Mouse (Mus musculus) heart, embryonic 10.5 days (tissue): Measurements from ENCODE around the gene C2cd2l. TPM values are rescaled to one million over a fixed set of nuclear protein-coding genes. Genes with fewer than 3 reads are reported as not detected.
"Not testable (repeated sequence)": the region's sequence is repeated elsewhere in the genome, so short reads cannot be mapped to it uniquely, and the experiment has no call there.

ENCODE experiments used
- DNase-seq: peaks from one replicate; pipeline ENCODE4 v3.0.0-alpha.2; 2017; ENCODE audit warnings: low spot score
- H3K27ac ChIP-seq: fragments of 300-500 bp; sonication (generic); 2 replicates; pipeline ENCODE4 v1.5.1; 2016; ENCODE audit warnings: mild to moderate bottlenecking
- H3K27me3 ChIP-seq: fragments of 300-500 bp; sonication (generic); 2 replicates; pipeline ENCODE4 v1.6.1; 2016; ENCODE audit warnings: mild to moderate bottlenecking; ENCODE audit not compliant: poor library complexity, insufficient read depth, severe bottlenecking
- H3K36me3 ChIP-seq: fragments of 300-500 bp; sonication (generic); 2 replicates; pipeline ENCODE4 v1.6.1; 2016; ENCODE audit warnings: mild to moderate bottlenecking, moderate library complexity
- H3K4me1 ChIP-seq: fragments of 300-500 bp; sonication (generic); 2 replicates; pipeline ENCODE4 v1.6.1; 2016; ENCODE audit warnings: mild to moderate bottlenecking
- H3K4me3 ChIP-seq: fragments of 300-500 bp; sonication (generic); 2 replicates; pipeline ENCODE4 v1.5.1; 2016; ENCODE audit warnings: mild to moderate bottlenecking, moderate library complexity
- H3K9me3 ChIP-seq: fragments of 300-500 bp; sonication (generic); 2 replicates; pipeline ENCODE4 v1.6.1; 2016; ENCODE audit warnings: mild to moderate bottlenecking, moderate library complexity
- WGBS: fragments of 180-500 bp; shearing (Covaris S2); methylation state at CpG from one replicate; pipeline ENCODE4 v1.1.7; 2016; 5-methylcytosine and 5-hydroxymethylcytosine counted together
- polyA plus RNA-seq: library from polyadenylated mRNA; unstranded; fragments of >200 nt; fragmentation: Nextera tagmentation; extraction: Ambion mirVana; gene quantifications from 2 replicates; pipeline ENCODE4 v1.2.1, GENCODE M21; 2016

C2cd2l gene
- 6.9 and 9.5 TPM in 2 replicates for polyA plus RNA-seq

DNA sequence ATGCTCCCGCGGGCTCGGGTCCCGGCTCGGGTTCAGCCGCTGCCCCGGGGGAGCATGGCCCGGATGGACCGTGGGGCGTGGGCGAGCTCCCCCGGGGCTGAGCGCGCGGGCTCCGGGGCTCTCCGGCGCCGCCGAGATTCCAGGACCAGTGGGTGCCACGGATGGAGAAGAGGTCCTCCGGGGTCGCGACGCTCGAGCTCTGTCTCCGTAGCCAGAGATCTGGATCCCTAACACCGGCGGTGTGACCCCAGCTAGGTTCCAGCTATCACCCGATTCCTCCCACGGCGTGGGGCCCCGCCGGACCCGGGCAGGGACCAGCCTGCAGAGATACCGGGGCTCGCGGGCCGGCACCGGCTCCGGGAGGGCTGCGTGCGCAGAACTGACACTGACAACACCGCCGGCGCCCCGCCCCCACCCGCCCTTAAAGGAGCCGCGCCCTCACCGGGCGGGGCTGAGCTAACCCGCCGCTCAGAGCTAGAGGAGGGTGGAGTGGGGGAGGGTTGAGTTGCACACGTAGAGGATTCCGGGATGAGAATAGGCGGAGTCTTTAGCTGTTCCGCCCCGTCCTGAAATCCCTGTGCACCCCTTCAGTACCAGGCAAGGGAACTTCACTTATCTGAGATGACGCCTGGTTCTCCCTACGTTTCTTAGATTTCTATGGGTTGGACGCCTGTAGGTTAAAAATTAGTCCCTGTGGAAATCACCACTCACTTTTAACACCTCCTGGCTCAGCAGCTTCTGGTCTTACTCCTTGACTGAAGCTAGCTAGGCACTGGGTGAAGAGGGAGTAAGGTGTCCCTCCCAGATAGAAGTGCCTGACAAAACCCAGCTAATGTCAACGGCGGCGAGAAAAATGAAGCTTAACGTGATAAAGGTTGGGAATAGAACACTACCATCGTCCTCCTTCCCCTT, at the start of gene C2cd2l:
Gene C2cd2l, minus strand, starts transcription at position 399 of the 912 bp plus-strand sequence.
- under 1% methylated on average over 67 of the region's 67 CpGs for WGBS
- H3K27me3 ChIP-seq, result no peaks in the 10 kb centered on the region
- H3K36me3 ChIP-seq, result peaks cover 20% of the 10 kb centered on the region
- H3K4me1 ChIP-seq, result peaks cover 34% of the 10 kb centered on the region
- peak within 1 kb of the TSS; percentile 95 for H3K4me3 ChIP-seq
- H3K27ac ChIP-seq, result peak within 1 kb of the TSS; percentile 86
- no peaks in the 10 kb centered on the region for H3K9me3 ChIP-seq
- DNase-seq, result peak; percentile 98

DNA sequence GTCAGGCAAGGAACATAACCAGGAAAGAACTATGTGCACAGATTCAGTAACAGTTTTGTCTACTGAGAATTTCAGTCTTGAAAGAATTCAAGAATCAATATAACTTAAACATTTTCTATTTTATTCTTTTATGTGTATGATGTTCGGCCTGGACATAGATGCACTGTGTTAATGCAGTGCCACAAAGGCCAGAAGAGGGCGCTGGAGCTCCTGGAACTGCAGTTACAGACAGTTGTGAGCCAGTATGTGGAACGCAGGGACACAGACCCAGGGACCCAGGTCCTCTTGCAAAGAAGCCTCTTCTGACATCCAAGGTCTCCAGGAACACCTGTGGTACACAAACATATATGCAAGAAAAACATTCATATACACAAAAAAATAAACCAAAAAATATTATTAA, 44.4 kb upstream of the C2cd2l start:
- no peak overlapping the region for H3K4me3 ChIP-seq
- H3K27ac ChIP-seq, result no peak overlapping the region
- WGBS, result 66% methylated on average over 3 of the region's 3 CpGs
- peaks cover 3% of the 10 kb centered on the region for H3K36me3 ChIP-seq
- no peaks in the 10 kb centered on the region for H3K27me3 ChIP-seq
- H3K4me1 ChIP-seq, result peaks cover 7% of the 10 kb centered on the region
- DNase-seq, result no peak
- H3K9me3 ChIP-seq, result no peaks in the 10 kb centered on the region

DNA sequence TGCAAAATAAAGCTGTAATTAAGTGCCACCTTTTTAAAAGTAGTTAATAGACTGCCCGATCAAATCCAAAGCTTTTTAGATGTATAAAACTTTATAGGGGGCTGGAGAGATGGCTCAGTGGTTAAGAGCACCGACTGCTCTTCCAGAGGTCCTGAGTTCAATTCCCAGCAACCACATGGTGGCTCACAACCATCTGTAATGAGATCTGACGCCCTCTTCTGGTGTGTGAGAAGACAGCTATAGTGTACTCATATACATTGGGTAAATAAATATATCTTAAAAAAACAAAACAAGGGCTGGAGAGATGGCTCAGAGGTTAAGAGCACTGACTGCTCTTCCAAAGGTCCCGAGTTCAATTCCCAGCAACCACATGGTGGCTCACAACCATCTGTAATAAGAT, 41.8 kb upstream of the C2cd2l start:
- H3K9me3 ChIP-seq, H3K27me3 ChIP-seq, H3K4me1 ChIP-seq, DNase-seq: not testable (repeated sequence)
- 39% methylated on average over 4 of the region's 4 CpGs for WGBS
- Histone ChIP-seq H3K4me3 (peak overlapping the region; percentile 95), H3K27ac (peak overlapping the region; percentile 87), H3K36me3 (peaks cover 25% of the 10 kb centered on the region)

DNA sequence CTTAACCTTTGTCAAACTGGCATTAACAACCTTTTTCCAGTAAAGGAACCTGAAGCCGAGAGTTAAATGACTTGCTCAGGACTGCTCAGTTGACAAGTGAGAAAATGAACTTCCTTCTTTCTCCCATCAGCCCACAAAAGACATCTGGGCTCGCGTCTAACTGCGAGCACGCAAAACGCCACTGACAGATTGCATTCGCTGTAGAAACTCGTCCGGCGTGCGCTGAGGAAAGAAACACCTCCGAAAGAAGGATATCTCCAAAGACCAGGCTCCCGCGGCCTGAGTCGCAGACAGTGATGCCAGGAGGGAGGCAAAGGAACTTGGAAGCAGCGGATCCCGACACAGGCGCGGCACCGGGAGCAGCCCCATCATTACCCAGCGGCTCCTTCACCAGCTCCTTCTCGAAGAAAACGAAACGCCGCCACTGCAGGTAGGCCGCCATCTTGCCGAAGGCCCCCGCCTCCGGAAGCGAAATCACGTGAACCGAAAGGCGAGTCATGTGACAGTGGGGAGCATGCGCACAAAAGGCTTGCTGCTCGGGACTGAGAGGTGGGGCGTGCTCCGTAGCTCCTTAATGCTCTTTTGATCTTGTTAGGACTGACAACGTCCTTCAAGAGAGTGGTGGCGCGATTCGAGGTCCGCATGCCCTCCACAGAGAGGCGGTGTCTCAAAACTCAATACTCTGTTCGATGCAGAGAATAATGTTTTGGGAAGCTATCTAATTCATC, 41.3 kb upstream of the C2cd2l start, which contains the start of gene Vps11:
Gene Vps11, minus strand, starts transcription at position 481 of the 728 bp plus-strand sequence.
- H3K4me1 ChIP-seq, result peaks cover 7% of the 10 kb centered on the region
- DNase-seq, result peak; percentile 99
- peak within 1 kb of the TSS; percentile 87 for H3K27ac ChIP-seq
- H3K9me3 ChIP-seq, result no peaks in the 10 kb centered on the region
- H3K4me3 ChIP-seq, result peak within 1 kb of the TSS; percentile 95
- no peaks in the 10 kb centered on the region for H3K27me3 ChIP-seq
- H3K36me3 ChIP-seq, result peaks cover 31% of the 10 kb centered on the region
- WGBS, result under 1% methylated on average over 44 of the region's 44 CpGs

GRCm38 (mm10) chr9:44357207-44357606, 37.1 kb upstream of the C2cd2l start:
- H3K9me3 ChIP-seq, result no peaks in the 10 kb centered on the region
- 77% methylated on average over 4 of the region's 4 CpGs for whole genome bisulfite sequencing
- DNase-seq, result no peak
- peaks cover 7% of the 10 kb centered on the region for H3K4me1 ChIP-seq
- H3K27ac ChIP-seq, result no peak overlapping the region
- peaks cover 72% of the 10 kb centered on the region for H3K36me3 ChIP-seq
- H3K27me3 ChIP-seq, result no peaks in the 10 kb centered on the region
- H3K4me3 ChIP-seq, result no peak overlapping the region

GRCm38 (mm10) chr9:44353142-44353541, 33.1 kb upstream of the C2cd2l start:
- Histone ChIP-seq H3K27ac (no peak overlapping the region), H3K9me3 (no peaks in the 10 kb centered on the region), H3K4me1 (no peaks in the 10 kb centered on the region), H3K36me3 (peaks cover 98% of the 10 kb centered on the region), H3K4me3 (no peak overlapping the region), H3K27me3 (no peaks in the 10 kb centered on the region)
- DNase-seq, result no peak
- WGBS, result 93% methylated on average over 6 of the region's 6 CpGs

DNA sequence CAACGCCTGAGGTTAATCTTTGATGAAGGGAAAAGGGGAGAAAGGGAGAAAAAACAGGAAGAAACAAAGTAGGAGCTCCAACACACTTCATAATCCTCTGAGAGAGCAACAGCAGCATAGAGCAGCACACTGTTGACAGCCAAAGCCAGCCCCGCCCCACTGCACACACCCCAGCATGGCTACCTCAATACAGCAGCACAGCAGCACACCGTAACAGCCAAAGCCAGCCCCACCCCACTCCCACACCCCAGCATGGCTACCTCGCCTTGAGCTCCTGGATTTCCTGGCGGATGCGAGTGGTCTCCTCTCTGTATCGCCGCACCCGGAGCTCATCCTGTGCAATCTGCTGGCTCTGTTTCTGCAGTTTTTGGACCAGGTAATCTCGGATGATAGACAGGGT, 32.3 kb upstream of the C2cd2l start:
- peak; percentile 73 for DNase-seq
- WGBS, result 92% methylated on average over 10 of the region's 10 CpGs
- H3K4me3 ChIP-seq, result no peak overlapping the region
- H3K36me3 ChIP-seq, result peaks cover 98% of the 10 kb centered on the region
- no peaks in the 10 kb centered on the region for H3K4me1 ChIP-seq
- H3K27ac ChIP-seq, result no peak overlapping the region
- no peaks in the 10 kb centered on the region for H3K27me3 ChIP-seq
- H3K9me3 ChIP-seq, result no peaks in the 10 kb centered on the region

- no peak overlapping the region for H3K27ac ChIP-seq
- no peaks in the 10 kb centered on the region for H3K27me3 ChIP-seq
- H3K9me3 ChIP-seq, result no peaks in the 10 kb centered on the region
- peak; percentile 54 for DNase-seq
- H3K4me1 ChIP-seq, result no peaks in the 10 kb centered on the region
- H3K36me3 ChIP-seq, result peaks cover 99% of the 10 kb centered on the region
- H3K4me3 ChIP-seq, result no peak overlapping the region
- WGBS, result 94% methylated on average over 4 of the region's 4 CpGs
Observed at GRCm38 (mm10) chr9:44351396-44351795, 31.3 kb upstream of the C2cd2l start.

- no peak overlapping the region for H3K27ac ChIP-seq
- WGBS, result 94% methylated on average over 4 of the region's 4 CpGs
- H3K4me1 ChIP-seq, result 0 out of 2 replicates have a peak, but pooled peaks cover 6% of the 10 kb centered on the region
- H3K4me3 ChIP-seq, result no peak overlapping the region
- no peak for DNase-seq
- peaks cover 74% of the 10 kb centered on the region for H3K36me3 ChIP-seq
- no peaks in the 10 kb centered on the region for H3K27me3 ChIP-seq
- no peaks in the 10 kb centered on the region for H3K9me3 ChIP-seq
Observed at GRCm38 (mm10) chr9:44348546-44348945, 28.5 kb upstream of the C2cd2l start.

- H3K27ac ChIP-seq, result no peak overlapping the region
- H3K4me1 ChIP-seq, result peaks cover 13% of the 10 kb centered on the region
- no peak overlapping the region for H3K4me3 ChIP-seq
- H3K27me3 ChIP-seq, result no peaks in the 10 kb centered on the region
- no peaks in the 10 kb centered on the region for H3K9me3 ChIP-seq
- no peak for DNase-seq
- H3K36me3 ChIP-seq, result peaks cover 65% of the 10 kb centered on the region
- WGBS, result 83% methylated on average over 4 of the region's 4 CpGs
Observed at GRCm38 (mm10) chr9:44347621-44348020, 27.5 kb upstream of the C2cd2l start.

DNA sequence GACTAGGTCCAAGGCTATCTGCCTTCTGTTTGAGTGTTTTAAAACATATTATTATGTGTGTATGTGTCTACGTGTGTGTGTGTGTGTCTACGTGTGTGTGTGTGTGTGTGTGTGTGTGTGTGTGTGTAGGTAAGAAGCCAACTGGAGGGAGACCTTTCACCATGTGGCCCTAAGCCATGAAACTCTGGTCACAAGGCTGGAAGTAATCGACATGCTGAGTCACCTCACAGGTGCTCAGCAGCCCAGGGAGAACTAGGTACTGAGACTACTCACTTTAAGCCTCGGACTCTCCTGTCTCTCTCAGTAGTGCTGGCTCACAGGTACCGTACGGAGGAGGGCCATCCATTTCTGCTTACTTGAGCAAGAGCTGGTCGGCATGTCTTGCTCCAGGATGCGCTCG, 27.1 kb upstream of the C2cd2l start:
- Histone ChIP-seq H3K4me1 (peaks cover 17% of the 10 kb centered on the region), H3K9me3 (no peaks in the 10 kb centered on the region), H3K27ac (no peak overlapping the region), H3K36me3 (peaks cover 60% of the 10 kb centered on the region), H3K4me3 (no peak overlapping the region), H3K27me3 (no peaks in the 10 kb centered on the region)
- DNase-seq, result no peak
- 93% methylated on average over 9 of the region's 9 CpGs for WGBS

GRCm38 (mm10) chr9:44345570-44346433, 25.7 kb upstream of the C2cd2l start:
- H3K27ac ChIP-seq, result no peak overlapping the region
- peaks cover 57% of the 10 kb centered on the region for H3K36me3 ChIP-seq
- WGBS, result 87% methylated on average over 6 of the region's 6 CpGs
- DNase-seq, result no peak
- no peaks in the 10 kb centered on the region for H3K27me3 ChIP-seq
- H3K4me3 ChIP-seq, result no peak overlapping the region
- peaks cover 24% of the 10 kb centered on the region for H3K4me1 ChIP-seq
- no peaks in the 10 kb centered on the region for H3K9me3 ChIP-seq
